Mouse (Mus musculus): ENCODE data around the gene Tmem206. TPM values are rescaled to one million over a fixed set of nuclear protein-coding genes. Genes with fewer than 3 reads are reported as not detected.

The Tmem206 gene
- 13.4 TPM for polyA plus RNA-seq (2017; shearing (Covaris generic))

GRCm38 (mm10) chr1:191325726-191326232 lies at the start of gene Tmem206:
Tmem206 (plus strand) TSS chr1:191325912.

GRCm38 (mm10) chr1:191317591-191318196 lies 8.0 kb upstream of the Tmem206 start, which contains the start of gene Nenf:
Nenf (minus strand) TSS chr1:191318194.

Other genes with a start within 250 kb of the Tmem206 start
- gene Batf3, start 228.1 kb upstream of the Tmem206 start, polyA plus RNA-seq (2017; shearing (Covaris generic)) = not detected
- not detected for gene Fam71a, start 161.1 kb upstream of the Tmem206 start, polyA plus RNA-seq (2017; shearing (Covaris generic))
- 0.75 TPM for gene Atf3, start 107.9 kb upstream of the Tmem206 start, polyA plus RNA-seq (2017; shearing (Covaris generic))
- gene Nenf, start 7.7 kb upstream of the Tmem206 start, polyA plus RNA-seq (2017; shearing (Covaris generic)) = 6.0 TPM
- 506 TPM for gene Ppp2r5a, start 77.4 kb downstream of the Tmem206 start, polyA plus RNA-seq (2017; shearing (Covaris generic))
- gene Dtl, start 249.6 kb downstream of the Tmem206 start, polyA plus RNA-seq (2017; shearing (Covaris generic)) = 3.1 TPM
- gene Ints7, start 249.7 kb downstream of the Tmem206 start, polyA plus RNA-seq (2017; shearing (Covaris generic)) = 55.0 TPM